Mouse (Mus musculus): Measurements from ENCODE around the gene Sik3. TPM values are rescaled to one million over a fixed set of nuclear protein-coding genes. Genes with fewer than 3 reads are reported as not detected.

Sik3 gene
- polyA plus RNA-seq, 1 experiment from 2014 or later: 5.0 TPM

- ATAC-seq (no peak), DNase-seq (no peak)
- no peak for TF ChIP-seq CTCF (IDR thresholded peaks at IDR 0.05; ENCODE audit: low read depth)
- no peak for TF ChIP-seq EP300 (IDR thresholded peaks at IDR 0.05; ENCODE audit: low read depth)
- peaks cover 30% of the 10 kb centered on the region for H3K36me3 ChIP-seq (replicated peaks; ENCODE audit: insufficient read depth, low read length)
- no peak overlapping the region for H3K4me2 ChIP-seq (ENCODE audit: low read depth, low read length)
- H3K4me1 ChIP-seq (ENCODE audit: insufficient read depth): no peaks in the 10 kb centered on the region
- no peaks in the 10 kb centered on the region for H3K27me3 ChIP-seq (ENCODE audit: insufficient read depth, low read length)
- no peak overlapping the region for H3K4me3 ChIP-seq (ENCODE audit: low read depth, low read length)
- H3K9ac ChIP-seq (replicated peaks): no peak overlapping the region
- H3K27ac ChIP-seq (ENCODE audit: low read depth): no peak overlapping the region
- 73% methylated on average over 8 of the region's 8 CpGs for WGBS (ENCODE audit: insufficient replicate concordance)
- H3K9me3 ChIP-seq (ENCODE audit: low read length): no peaks in the 10 kb centered on the region
Observed at GRCm38 (mm10) chr9:46191234-46191633, 178.6 kb downstream of the Sik3 start.

DNA sequence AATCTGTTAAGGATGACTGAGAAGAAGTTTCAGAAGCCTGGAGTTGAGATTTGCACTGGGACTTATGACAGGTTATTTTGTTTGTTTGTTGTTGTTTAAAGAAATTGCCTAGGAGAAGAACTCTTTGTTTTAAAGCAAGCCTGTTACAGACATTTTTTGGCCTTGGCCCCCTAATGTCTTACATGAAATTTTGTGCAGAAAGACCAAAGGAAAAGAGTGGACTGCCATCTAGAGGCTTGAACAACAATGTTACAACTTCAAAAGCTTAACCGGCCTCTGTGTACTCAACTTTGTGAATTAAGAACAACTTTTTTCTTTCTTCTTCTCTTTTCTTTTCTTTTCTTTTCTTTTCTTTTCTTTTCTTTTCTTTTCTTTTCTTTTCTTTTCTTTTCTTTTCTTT lies 179.0 kb downstream of the Sik3 start:
- no peak for DNase-seq
- H3K4me2 ChIP-seq (ENCODE audit: low read depth, low read length): no peak overlapping the region
- no peak for ATAC-seq
- H3K4me1 ChIP-seq (ENCODE audit: insufficient read depth): no peaks in the 10 kb centered on the region
- H3K27me3 ChIP-seq (ENCODE audit: insufficient read depth, low read length): no peaks in the 10 kb centered on the region
- no peak overlapping the region for H3K4me3 ChIP-seq (ENCODE audit: low read depth, low read length)
- WGBS (ENCODE audit: insufficient replicate concordance): 22% methylated on average over 1 of the region's 1 CpGs
- H3K9me3 ChIP-seq (ENCODE audit: low read length): no peaks in the 10 kb centered on the region
- TF ChIP-seq EP300 (IDR thresholded peaks at IDR 0.05; ENCODE audit: low read depth) (no peak), CTCF (IDR thresholded peaks at IDR 0.05; ENCODE audit: low read depth) (peak; percentile 58)
- H3K27ac ChIP-seq (ENCODE audit: low read depth): no peak overlapping the region
- no peak overlapping the region for H3K9ac ChIP-seq (replicated peaks)
- H3K36me3 ChIP-seq (replicated peaks; ENCODE audit: insufficient read depth, low read length): peaks cover 30% of the 10 kb centered on the region

- no peak overlapping the region for H3K9ac ChIP-seq (replicated peaks)
- ATAC-seq (no peak), DNase-seq (no peak)
- no peaks in the 10 kb centered on the region for H3K9me3 ChIP-seq (ENCODE audit: low read length)
- H3K27ac ChIP-seq (ENCODE audit: low read depth): no peak overlapping the region
- 71% methylated on average over 6 of the region's 6 CpGs for WGBS (ENCODE audit: insufficient replicate concordance)
- peaks cover 25% of the 10 kb centered on the region for H3K36me3 ChIP-seq (replicated peaks; ENCODE audit: insufficient read depth, low read length)
- no peak overlapping the region for H3K4me2 ChIP-seq (ENCODE audit: low read depth, low read length)
- no peaks in the 10 kb centered on the region for H3K27me3 ChIP-seq (ENCODE audit: insufficient read depth, low read length)
- TF ChIP-seq CTCF (IDR thresholded peaks at IDR 0.05; ENCODE audit: low read depth) (no peak), EP300 (IDR thresholded peaks at IDR 0.05; ENCODE audit: low read depth) (no peak)
- no peak overlapping the region for H3K4me3 ChIP-seq (ENCODE audit: low read depth, low read length)
- no peaks in the 10 kb centered on the region for H3K4me1 ChIP-seq (ENCODE audit: insufficient read depth)
Observed at GRCm38 (mm10) chr9:46192642-46193041, 180.0 kb downstream of the Sik3 start.

GRCm38 (mm10) chr9:46194809-46195208 lies 182.2 kb downstream of the Sik3 start:
- TF ChIP-seq CTCF (IDR thresholded peaks at IDR 0.05; ENCODE audit: low read depth) (no peak), EP300 (IDR thresholded peaks at IDR 0.05; ENCODE audit: low read depth) (no peak)
- no peak overlapping the region for H3K9ac ChIP-seq (replicated peaks)
- 76% methylated on average over 9 of the region's 9 CpGs for WGBS (ENCODE audit: insufficient replicate concordance)

DNA sequence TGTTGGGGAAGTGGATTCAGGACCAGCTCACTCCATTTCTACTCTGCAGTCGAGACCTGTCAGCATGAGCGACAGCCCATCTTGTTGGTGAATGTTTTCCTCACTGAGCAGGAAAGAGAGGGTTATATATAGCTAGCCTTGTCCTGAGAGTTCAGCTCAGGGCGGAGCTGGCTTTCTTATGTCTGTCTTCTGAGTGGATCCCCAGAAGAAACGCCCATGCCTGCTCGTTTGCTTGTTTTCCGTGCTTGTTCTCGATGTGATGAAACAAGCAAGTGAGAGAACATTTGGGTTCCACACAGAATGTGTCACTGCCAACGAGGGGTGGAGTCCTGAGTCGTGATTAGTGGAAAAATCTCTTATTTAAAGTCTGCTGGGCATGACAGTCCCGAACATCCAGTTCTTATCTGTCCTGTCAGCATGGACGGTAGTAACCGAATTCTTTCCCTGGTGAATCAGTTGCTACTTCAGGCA lies 184.1 kb downstream of the Sik3 start:
- H3K9me3 ChIP-seq (ENCODE audit: low read length): no peaks in the 10 kb centered on the region
- 47% methylated on average over 12 of the region's 12 CpGs for WGBS (ENCODE audit: insufficient replicate concordance)
- peak; percentile 86 for TF ChIP-seq EP300 (IDR thresholded peaks at IDR 0.05; ENCODE audit: low read depth)
- TF ChIP-seq CTCF (IDR thresholded peaks at IDR 0.05; ENCODE audit: low read depth): no peak
- peaks cover 42% of the 10 kb centered on the region for H3K36me3 ChIP-seq (replicated peaks; ENCODE audit: insufficient read depth, low read length)
- no peaks in the 10 kb centered on the region for H3K27me3 ChIP-seq (ENCODE audit: insufficient read depth, low read length)
- H3K4me3 ChIP-seq (ENCODE audit: low read depth, low read length): no peak overlapping the region
- H3K9ac ChIP-seq (replicated peaks): no peak overlapping the region
- H3K4me2 ChIP-seq (ENCODE audit: low read depth, low read length): no peak overlapping the region
- peak overlapping the region; percentile 66 for H3K27ac ChIP-seq (ENCODE audit: low read depth)
- ATAC-seq (peak; percentile 87), DNase-seq (peak; percentile 41)
- H3K4me1 ChIP-seq (ENCODE audit: insufficient read depth): peaks cover 16% of the 10 kb centered on the region

More at GRCm38 (mm10) chr9:46194809-46195208, 182.2 kb downstream of the Sik3 start:
- Histone ChIP-seq H3K4me3 (ENCODE audit: low read depth, low read length) (no peak overlapping the region), H3K9me3 (ENCODE audit: low read length) (no peaks in the 10 kb centered on the region), H3K4me2 (ENCODE audit: low read depth, low read length) (no peak overlapping the region), H3K4me1 (ENCODE audit: insufficient read depth) (peaks cover 11% of the 10 kb centered on the region; the same call in 1 of the 2 replicates), H3K27ac (ENCODE audit: low read depth) (no peak overlapping the region), H3K36me3 (replicated peaks; ENCODE audit: insufficient read depth, low read length) (peaks cover 34% of the 10 kb centered on the region), H3K27me3 (ENCODE audit: insufficient read depth, low read length) (no peaks in the 10 kb centered on the region)
- no peak for DNase-seq
- no peak for ATAC-seq

GRCm38 (mm10) chr9:46198461-46198860 lies 185.8 kb downstream of the Sik3 start:
- Histone ChIP-seq H3K36me3 (replicated peaks; ENCODE audit: insufficient read depth, low read length) (peaks cover 46% of the 10 kb centered on the region), H3K27ac (ENCODE audit: low read depth) (peak overlapping the region; percentile 73; the same call in 1 of the 2 replicates), H3K4me1 (ENCODE audit: insufficient read depth) (peaks cover 19% of the 10 kb centered on the region), H3K4me3 (ENCODE audit: low read depth, low read length) (no peak overlapping the region), H3K9ac (replicated peaks) (no peak overlapping the region), H3K4me2 (ENCODE audit: low read depth, low read length) (no peak overlapping the region), H3K9me3 (ENCODE audit: low read length) (no peaks in the 10 kb centered on the region), H3K27me3 (ENCODE audit: insufficient read depth, low read length) (no peaks in the 10 kb centered on the region)
- DNase-seq (no peak), ATAC-seq (no peak)
- WGBS (ENCODE audit: insufficient replicate concordance): 60% methylated on average over 9 of the region's 9 CpGs
- TF ChIP-seq EP300 (IDR thresholded peaks at IDR 0.05; ENCODE audit: low read depth) (no peak), CTCF (IDR thresholded peaks at IDR 0.05; ENCODE audit: low read depth) (no peak)

DNA sequence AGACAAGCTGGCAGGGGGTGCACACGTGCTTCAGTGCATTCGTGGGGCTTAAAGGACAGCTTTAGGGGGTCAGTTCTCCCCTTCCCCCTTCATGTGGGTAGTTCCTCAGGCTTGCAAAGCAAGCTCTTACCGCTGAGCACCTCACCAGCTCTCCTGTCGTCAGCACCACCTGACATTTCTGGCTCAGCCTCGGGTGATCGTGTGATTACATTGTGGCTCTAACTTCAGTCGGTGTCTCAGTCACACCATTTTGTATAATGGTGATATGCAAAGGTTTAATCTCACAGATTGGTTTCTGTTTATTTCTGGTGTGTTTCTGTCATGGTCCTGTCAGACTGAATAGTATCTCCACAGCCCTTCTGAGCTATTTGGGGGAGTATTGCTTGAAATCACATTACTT lies 186.3 kb downstream of the Sik3 start:
- Histone ChIP-seq H3K4me2 (ENCODE audit: low read depth, low read length) (no peak overlapping the region), H3K27me3 (ENCODE audit: insufficient read depth, low read length) (no peaks in the 10 kb centered on the region), H3K4me3 (ENCODE audit: low read depth, low read length) (no peak overlapping the region), H3K36me3 (replicated peaks; ENCODE audit: insufficient read depth, low read length) (peaks cover 46% of the 10 kb centered on the region), H3K9ac (replicated peaks) (no peak overlapping the region), H3K27ac (ENCODE audit: low read depth) (peak overlapping the region; percentile 73), H3K4me1 (ENCODE audit: insufficient read depth) (peaks cover 19% of the 10 kb centered on the region), H3K9me3 (ENCODE audit: low read length) (no peaks in the 10 kb centered on the region)
- TF ChIP-seq EP300 (IDR thresholded peaks at IDR 0.05; ENCODE audit: low read depth): no peak
- no peak for TF ChIP-seq CTCF (IDR thresholded peaks at IDR 0.05; ENCODE audit: low read depth)
- 75% methylated on average over 7 of the region's 7 CpGs for WGBS (ENCODE audit: insufficient replicate concordance)
- DNase-seq: no peak
- ATAC-seq: no peak

Measured in liver, postnatal 0 days (tissue).